Mouse (Mus musculus) heart, postnatal 0 days (tissue): ENCODE results near the gene Plagl2. TPM values are rescaled to one million over a fixed set of nuclear protein-coding genes. Genes with fewer than 3 reads are reported as not detected.

Experiments used
- ATAC-seq: fragments of 200-750 bp; cut with Nextera tagmentation; 2 replicates; pipeline ENCODE4 v1.8.0; 2017; ENCODE audit warnings: low read depth, moderate number of reproducible peaks, moderate library complexity; ENCODE audit not compliant: insufficient read depth
- DNase-seq: peaks from one replicate; pipeline ENCODE4 v3.0.0-alpha.2; 2016; ENCODE audit warnings: low spot score
- H3K27ac ChIP-seq: fragments of 300-500 bp; sonication (generic); 2 replicates; pipeline ENCODE4 v1.5.1; 2014; ENCODE audit warnings: low read depth, mild to moderate bottlenecking
- H3K27me3 ChIP-seq: fragments of 300-500 bp; sonication (generic); 2 replicates; pipeline ENCODE4 v1.6.1; 2014; ENCODE audit warnings: low read length, mixed read lengths; ENCODE audit not compliant: control insufficient read depth, insufficient read depth
- H3K36me3 ChIP-seq: fragments of 300-500 bp; sonication (generic); replicated peaks from 2 replicates; pipeline ENCODE4 v1.6.1; 2014; ENCODE audit warnings: low read length, mixed read lengths; ENCODE audit not compliant: control insufficient read depth, insufficient read depth
- H3K4me1 ChIP-seq: fragments of 300-500 bp; sonication (generic); 2 replicates; pipeline ENCODE4 v1.6.1; 2014; ENCODE audit warnings: antibody characterized with exemption; ENCODE audit not compliant: control insufficient read depth, insufficient read depth
- H3K4me2 ChIP-seq: fragments of 300-500 bp; sonication (generic); 2 replicates; pipeline ENCODE4 v1.6.1; 2014; ENCODE audit warnings: low read depth, mild to moderate bottlenecking, low read length, moderate library complexity
- H3K4me3 ChIP-seq: fragments of 300-500 bp; sonication (generic); 2 replicates; pipeline ENCODE4 v1.5.1; 2014; ENCODE audit warnings: low read depth, low read length
- H3K9ac ChIP-seq: fragments of 300-500 bp; sonication (generic); replicated peaks from 2 replicates; pipeline ENCODE4 v1.6.1; 2014; ENCODE audit warnings: low read depth, low read length, mixed read lengths
- H3K9me3 ChIP-seq: fragments of 300-500 bp; sonication (generic); replicated peaks from 2 replicates; pipeline ENCODE4 v1.6.1; 2016; ENCODE audit warnings: low read length; ENCODE audit not compliant: control insufficient read depth
- CTCF ChIP-seq: IDR thresholded peaks from 2 replicates; pipeline ENCODE4 v1.5.1; 2016; ENCODE audit warnings: antibody characterized with exemption, control low read depth, low read depth
- EP300 ChIP-seq: IDR thresholded peaks from 2 replicates; pipeline ENCODE4 v1.6.1; 2016; ENCODE audit warnings: antibody characterized with exemption, low read depth
- WGBS: fragments of 180-500 bp; shearing (Covaris S2); extraction: QIAGEN DNeasy Blood & Tissue Kit; methylation state at CpG from one replicate; pipeline ENCODE4 v1.1.7; 2014; 5-methylcytosine and 5-hydroxymethylcytosine counted together
- polyA plus RNA-seq: library from polyadenylated mRNA; unstranded; fragments of >200 nt; fragmentation: Nextera tagmentation; extraction: Ambion mirVana; gene quantifications from 2 replicates; pipeline ENCODE4 v1.2.1, GENCODE M21; 2015
- total RNA-seq: library from RNA; depleted of rRNA; stranded (reverse); fragments of >200 nt; gene quantifications from 2 replicates; pipeline ENCODE4 v1.2.3, GENCODE M21; 2014; ENCODE audit warnings: low replicate concordance

Plagl2 gene
- total and polyA plus RNA-seq, 2 experiments from 2014 or later = 2.6 to 6.3 TPM

- Histone ChIP-seq H3K9ac (no peak overlapping the region), H3K36me3 (peaks cover 65% of the 10 kb centered on the region), H3K4me3 (no peak overlapping the region), H3K4me1 (no peaks in the 10 kb centered on the region), H3K27ac (no peak overlapping the region), H3K9me3 (no peaks in the 10 kb centered on the region), H3K27me3 (no peaks in the 10 kb centered on the region), H3K4me2 (no peak overlapping the region)
- ATAC-seq (no peak), DNase-seq (no peak)
- no peak for TF ChIP-seq EP300
- TF ChIP-seq CTCF = no peak
- 64% methylated on average over 2 of the region's 2 CpGs for WGBS
These were observed 42.1 kb downstream of the Plagl2 start for GRCm38 (mm10) chr2:153199114-153199513.

DNA sequence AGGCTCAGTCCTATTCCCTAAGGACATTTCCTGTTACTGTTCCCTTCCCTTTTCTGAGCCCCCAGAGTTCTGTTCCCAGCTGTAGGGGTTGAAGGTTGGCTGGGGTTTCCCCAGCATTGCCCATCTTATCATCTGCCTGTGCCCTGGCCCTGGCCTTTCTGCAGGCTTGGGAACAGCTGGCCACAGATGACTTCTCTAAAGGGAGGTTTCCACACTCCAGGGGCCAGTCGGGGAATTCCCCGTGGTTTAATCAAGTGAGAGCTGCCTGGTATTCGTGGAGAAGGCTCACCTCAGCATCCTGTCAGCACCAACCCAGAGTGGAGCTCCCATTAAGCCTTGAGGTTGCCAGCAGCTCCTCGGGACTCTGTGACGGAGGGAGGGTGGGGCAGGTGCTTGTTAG is 42.7 kb downstream of the Plagl2 start:
- WGBS = 11% methylated on average over 5 of the region's 5 CpGs
- H3K27me3 ChIP-seq = no peaks in the 10 kb centered on the region
- peak; percentile 70 for ATAC-seq
- TF ChIP-seq CTCF (no peak), EP300 (no peak)
- no peaks in the 10 kb centered on the region for H3K9me3 ChIP-seq
- H3K9ac ChIP-seq = no peak overlapping the region
- no peak overlapping the region for H3K4me3 ChIP-seq
- H3K36me3 ChIP-seq = peaks cover 71% of the 10 kb centered on the region
- no peaks in the 10 kb centered on the region for H3K4me1 ChIP-seq
- no peak overlapping the region for H3K4me2 ChIP-seq
- H3K27ac ChIP-seq = no peak overlapping the region
- peak; percentile 24 for DNase-seq

DNA sequence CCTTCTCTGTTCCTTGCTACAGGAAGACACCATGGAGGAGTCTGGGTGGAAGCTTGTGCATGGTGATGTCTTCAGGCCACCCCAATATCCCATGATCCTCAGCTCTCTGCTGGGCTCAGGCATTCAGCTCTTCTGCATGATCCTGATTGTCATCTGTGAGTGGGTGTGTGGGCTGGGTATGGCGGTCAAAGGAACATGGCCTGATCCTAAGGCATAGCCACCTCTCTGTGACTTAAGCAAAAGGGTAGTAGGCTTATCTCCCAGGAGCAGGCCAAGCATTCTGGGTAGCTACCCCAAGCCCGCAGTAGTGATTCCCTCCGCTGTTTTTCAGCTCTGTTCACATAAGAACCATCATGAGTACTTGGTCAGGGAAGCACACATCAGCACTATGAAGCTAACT is 47.0 kb downstream of the Plagl2 start:
- no peak for DNase-seq
- Histone ChIP-seq H3K9me3 (no peaks in the 10 kb centered on the region), H3K4me3 (no peak overlapping the region), H3K36me3 (peaks cover 88% of the 10 kb centered on the region), H3K9ac (no peak overlapping the region), H3K4me2 (no peak overlapping the region), H3K27ac (no peak overlapping the region), H3K4me1 (no peaks in the 10 kb centered on the region), H3K27me3 (no peaks in the 10 kb centered on the region)
- no peak for TF ChIP-seq CTCF
- no peak for TF ChIP-seq EP300
- 93% methylated on average over 3 of the region's 3 CpGs for WGBS
- ATAC-seq = no peak

DNA sequence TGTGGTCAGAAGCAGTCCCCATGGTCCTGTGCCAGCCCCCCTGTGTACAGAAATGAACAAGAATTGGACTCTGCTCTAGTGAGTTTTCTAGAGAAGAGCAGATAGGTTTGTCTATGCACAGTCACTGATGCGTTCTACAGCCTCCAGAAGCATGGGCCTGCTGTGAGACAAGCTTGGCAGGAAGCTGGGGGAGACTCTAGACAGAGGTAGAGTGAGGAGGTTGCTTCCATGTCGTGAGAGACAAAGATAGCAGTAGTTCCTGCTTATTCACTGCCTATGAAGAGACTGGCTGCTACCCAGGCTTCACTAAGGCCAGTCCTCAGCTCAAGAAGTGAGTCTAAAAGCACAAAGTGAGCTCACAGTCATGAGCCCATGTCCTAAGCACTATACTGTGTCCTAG is 50.0 kb downstream of the Plagl2 start:
- Histone ChIP-seq H3K36me3 (peaks cover 97% of the 10 kb centered on the region), H3K9me3 (no peaks in the 10 kb centered on the region), H3K4me2 (no peak overlapping the region), H3K9ac (no peak overlapping the region), H3K27me3 (no peaks in the 10 kb centered on the region), H3K4me1 (peaks cover 1% of the 10 kb centered on the region), H3K4me3 (no peak overlapping the region), H3K27ac (no peak overlapping the region)
- DNase-seq (no peak), ATAC-seq (no peak)
- TF ChIP-seq EP300 = no peak
- no peak for TF ChIP-seq CTCF
- 61% methylated on average over 2 of the region's 2 CpGs for WGBS

GRCm38 (mm10) chr2:153187848-153188247 is 53.4 kb downstream of the Plagl2 start:
- Histone ChIP-seq H3K9me3 (no peaks in the 10 kb centered on the region), H3K4me3 (no peak overlapping the region), H3K4me1 (peaks cover 8% of the 10 kb centered on the region), H3K27me3 (no peaks in the 10 kb centered on the region), H3K27ac (no peak overlapping the region), H3K36me3 (peaks cover 98% of the 10 kb centered on the region), H3K4me2 (no peak overlapping the region), H3K9ac (no peak overlapping the region)
- ATAC-seq (no peak), DNase-seq (no peak)
- WGBS = 64% methylated on average over 2 of the region's 2 CpGs
- TF ChIP-seq CTCF (no peak), EP300 (no peak)

- peaks cover 96% of the 10 kb centered on the region for H3K36me3 ChIP-seq
- no peak overlapping the region for H3K27ac ChIP-seq
These were observed 55.0 kb downstream of the Plagl2 start for GRCm38 (mm10) chr2:153186176-153186591.

More at GRCm38 (mm10) chr2:153186176-153186591, 55.0 kb downstream of the Plagl2 start:
- Histone ChIP-seq H3K4me1 (peaks cover 8% of the 10 kb centered on the region), H3K9me3 (no peaks in the 10 kb centered on the region), H3K9ac (no peak overlapping the region), H3K27me3 (no peaks in the 10 kb centered on the region), H3K4me3 (no peak overlapping the region), H3K4me2 (no peak overlapping the region)
- ATAC-seq (peak; percentile 57), DNase-seq (peak; percentile 46)
- WGBS = 27% methylated on average over 2 of the region's 2 CpGs
- no peak for TF ChIP-seq EP300
- no peak for TF ChIP-seq CTCF
